Mouse (Mus musculus) stomach, embryonic 14.5 days (tissue): ENCODE measurements around the gene Gpr37l1. TPM values are rescaled to one million over a fixed set of nuclear protein-coding genes. Genes with fewer than 3 reads are reported as not detected.

Experiments
- ATAC-seq: fragments of 200-750 bp; cut with Nextera tagmentation; 2 replicates; pipeline ENCODE4 v1.8.0; 2017; ENCODE audit warnings: low read depth, moderate TSS enrichment; ENCODE audit not compliant: insufficient number of reproducible peaks, insufficient read depth, low FRiP score
- H3K27ac ChIP-seq: fragments of 300-500 bp; sonication (generic); 2 replicates; pipeline ENCODE4 v1.5.1; 2014; ENCODE audit warnings: mild to moderate bottlenecking, low read length, moderate library complexity, mixed read lengths
- H3K27me3 ChIP-seq: fragments of 300-500 bp; sonication (generic); 2 replicates; pipeline ENCODE4 v1.6.1; 2014; ENCODE audit warnings: low read length, control low read depth, mixed read lengths; ENCODE audit not compliant: control insufficient read depth, insufficient read depth
- H3K36me3 ChIP-seq: fragments of 300-500 bp; sonication (generic); 2 replicates; pipeline ENCODE4 v1.6.1; 2014; ENCODE audit warnings: mild to moderate bottlenecking, control low read depth, low read length, moderate library complexity, mixed read lengths; ENCODE audit not compliant: control insufficient read depth, insufficient read depth
- H3K4me1 ChIP-seq: fragments of 300-500 bp; sonication (generic); 2 replicates; pipeline ENCODE4 v1.6.1; 2014; ENCODE audit warnings: low read length, control low read depth, mixed read lengths; ENCODE audit not compliant: control insufficient read depth, insufficient read depth
- H3K4me2 ChIP-seq: fragments of 300-500 bp; sonication (generic); replicated peaks from 2 replicates; pipeline ENCODE4 v1.6.1; 2014; ENCODE audit warnings: low read depth, low read length, control low read depth
- H3K4me3 ChIP-seq: fragments of 300-500 bp; sonication (generic); 2 replicates; pipeline ENCODE4 v1.5.1; 2014; ENCODE audit warnings: low read depth, low read length, control low read depth
- H3K9ac ChIP-seq: fragments of 300-500 bp; sonication (generic); replicated peaks from 2 replicates; pipeline ENCODE4 v1.6.1; 2014; ENCODE audit warnings: low read depth, mild to moderate bottlenecking, control low read depth, low read length, moderate library complexity, mixed read lengths
- H3K9me3 ChIP-seq: fragments of 300-500 bp; sonication (generic); 2 replicates; pipeline ENCODE4 v1.6.1; 2016; ENCODE audit warnings: low read depth, low read length, control low read depth; ENCODE audit not compliant: control insufficient read depth
- WGBS: fragments of 180-500 bp; shearing (Covaris S2); extraction: QIAGEN DNeasy Blood & Tissue Kit; methylation state at CpG from one replicate; pipeline ENCODE4 v1.1.7; 2014; 5-methylcytosine and 5-hydroxymethylcytosine counted together
- polyA plus RNA-seq: library from polyadenylated mRNA; unstranded; fragments of >200 nt; fragmentation: Nextera tagmentation; extraction: Ambion mirVana; gene quantifications from 2 replicates; pipeline ENCODE4 v1.2.1, GENCODE M21; 2014

The Gpr37l1 gene
- polyA plus RNA-seq, 1 experiment from 2014 or later: 0.69 TPM

DNA sequence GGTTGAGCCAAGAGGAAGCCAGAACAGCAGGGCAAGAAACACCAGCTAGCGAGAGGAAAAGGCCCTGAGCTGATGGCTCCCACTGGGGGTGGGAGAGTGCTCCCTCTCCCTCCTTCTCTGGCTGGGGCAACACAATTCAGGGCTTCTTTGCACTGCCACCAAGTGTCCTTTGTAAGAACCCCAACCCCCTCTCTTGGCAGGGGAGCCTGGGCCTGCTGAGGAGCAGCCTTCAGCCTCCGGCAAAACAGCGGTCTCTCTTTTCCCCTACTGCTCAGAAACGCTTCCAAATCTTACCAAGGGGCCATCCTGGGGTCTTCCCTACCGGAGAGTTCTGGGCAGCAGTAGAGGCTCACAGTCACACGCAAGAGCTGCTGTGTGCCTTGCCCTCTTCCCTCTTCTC, 4.8 kb downstream of the Gpr37l1 start:
- Histone ChIP-seq H3K9me3 (no peaks in the 10 kb centered on the region), H3K4me2 (no peak overlapping the region), H3K9ac (no peak overlapping the region), H3K36me3 (no peaks in the 10 kb centered on the region), H3K4me3 (no peak overlapping the region), H3K27me3 (no peaks in the 10 kb centered on the region), H3K4me1 (peaks cover 7% of the 10 kb centered on the region; the same call in 1 of the 2 replicates), H3K27ac (no peak overlapping the region)
- WGBS: 61% methylated on average over 6 of the region's 6 CpGs
- no peak for ATAC-seq

DNA sequence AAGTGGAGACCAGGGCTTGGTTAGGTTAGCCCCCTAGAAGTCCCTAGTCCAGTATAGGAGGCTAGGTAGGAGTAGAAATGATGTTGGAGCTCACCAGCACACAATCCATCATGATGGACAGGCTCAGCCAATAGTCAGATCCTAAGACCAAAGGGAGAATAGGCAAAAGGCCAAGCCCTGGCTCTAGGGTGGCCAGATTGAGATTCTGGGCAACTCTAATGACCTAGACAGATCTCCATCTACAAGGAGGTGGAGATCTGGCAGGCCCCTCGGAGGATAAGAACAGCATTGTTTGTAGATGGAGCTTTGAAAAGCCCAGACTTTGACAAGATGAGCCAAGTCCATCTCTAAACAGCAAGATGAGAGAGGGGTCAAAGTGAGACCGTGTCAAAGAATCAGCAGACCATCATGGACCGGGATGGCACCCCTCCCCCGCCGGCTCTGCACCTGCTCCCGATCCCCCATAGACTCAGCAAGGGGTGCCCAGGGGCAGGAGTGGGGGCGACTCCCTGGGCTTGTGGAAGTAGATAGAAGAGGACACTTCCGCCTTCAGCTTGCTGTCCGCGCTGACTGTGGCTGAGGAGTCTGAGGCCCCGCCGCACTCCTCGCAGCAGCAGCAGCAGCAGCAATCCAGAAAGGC, 7.0 kb downstream of the Gpr37l1 start:
- Histone ChIP-seq H3K4me3 (no peak overlapping the region), H3K9me3 (no peaks in the 10 kb centered on the region), H3K4me1 (peaks cover 7% of the 10 kb centered on the region; the same call in 1 of the 2 replicates), H3K4me2 (no peak overlapping the region), H3K27ac (no peak overlapping the region), H3K36me3 (peaks cover 11% of the 10 kb centered on the region), H3K9ac (no peak overlapping the region), H3K27me3 (no peaks in the 10 kb centered on the region)
- ATAC-seq: no peak
- 79% methylated on average over 13 of the region's 13 CpGs for WGBS

DNA sequence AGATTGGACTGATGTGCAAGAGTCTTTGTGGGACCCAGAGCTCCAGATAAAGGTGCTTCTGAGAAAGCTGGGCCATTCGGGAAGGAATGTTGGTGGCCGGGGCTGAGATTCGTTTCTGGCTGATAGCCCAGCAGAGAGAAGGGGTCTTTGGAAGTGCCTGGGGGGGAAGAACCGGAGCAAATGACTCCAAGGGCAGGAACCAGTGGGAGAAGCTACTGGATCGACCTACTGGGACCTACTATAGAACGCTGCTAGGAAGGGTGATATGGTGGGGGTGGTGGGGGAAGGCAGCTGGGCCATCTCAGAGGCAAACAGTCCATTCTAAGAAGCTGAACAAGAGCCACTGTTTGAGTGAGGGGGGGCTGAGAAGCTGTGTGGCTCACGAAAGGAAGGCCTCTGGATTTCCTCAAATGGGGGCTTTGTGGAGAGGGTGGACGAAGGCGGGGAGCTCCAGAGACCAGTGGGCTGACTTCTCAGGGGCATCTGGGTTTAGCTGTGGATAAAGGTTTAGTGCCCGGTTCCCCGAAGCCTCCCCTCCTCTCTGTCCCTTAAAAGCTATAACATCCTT, 7.8 kb downstream of the Gpr37l1 start:
- 62% methylated on average over 11 of the region's 11 CpGs for WGBS
- Histone ChIP-seq H3K9me3 (no peaks in the 10 kb centered on the region), H3K4me2 (no peak overlapping the region), H3K4me1 (peaks cover 11% of the 10 kb centered on the region), H3K27me3 (no peaks in the 10 kb centered on the region), H3K36me3 (peaks cover 16% of the 10 kb centered on the region), H3K9ac (no peak overlapping the region), H3K4me3 (no peak overlapping the region), H3K27ac (peak overlapping the region; percentile 13; the same call in 1 of the 2 replicates)
- ATAC-seq: no peak

GRCm38 (mm10) chr1:135159074-135159473, 8.4 kb downstream of the Gpr37l1 start:
- H3K4me2 ChIP-seq: no peak overlapping the region
- 56% methylated on average over 7 of the region's 7 CpGs for WGBS
- H3K27me3 ChIP-seq: no peaks in the 10 kb centered on the region
- H3K36me3 ChIP-seq: peaks cover 16% of the 10 kb centered on the region
- peak overlapping the region; percentile 13; the same call in 1 of the 2 replicates for H3K27ac ChIP-seq
- no peak overlapping the region for H3K9ac ChIP-seq
- no peaks in the 10 kb centered on the region for H3K9me3 ChIP-seq
- ATAC-seq: no peak; the same call in 1 of the 2 replicates
- H3K4me1 ChIP-seq: peaks cover 15% of the 10 kb centered on the region
- no peak overlapping the region for H3K4me3 ChIP-seq

GRCm38 (mm10) chr1:135158633-135159032, 8.8 kb downstream of the Gpr37l1 start:
- no peaks in the 10 kb centered on the region for H3K9me3 ChIP-seq
- H3K4me3 ChIP-seq: no peak overlapping the region
- peaks cover 18% of the 10 kb centered on the region for H3K4me1 ChIP-seq
- H3K9ac ChIP-seq: no peak overlapping the region
- ATAC-seq: no peak
- H3K27me3 ChIP-seq: no peaks in the 10 kb centered on the region
- H3K4me2 ChIP-seq: no peak overlapping the region
- WGBS: 67% methylated on average over 5 of the region's 5 CpGs
- H3K27ac ChIP-seq: no peak overlapping the region
- H3K36me3 ChIP-seq: peaks cover 16% of the 10 kb centered on the region

DNA sequence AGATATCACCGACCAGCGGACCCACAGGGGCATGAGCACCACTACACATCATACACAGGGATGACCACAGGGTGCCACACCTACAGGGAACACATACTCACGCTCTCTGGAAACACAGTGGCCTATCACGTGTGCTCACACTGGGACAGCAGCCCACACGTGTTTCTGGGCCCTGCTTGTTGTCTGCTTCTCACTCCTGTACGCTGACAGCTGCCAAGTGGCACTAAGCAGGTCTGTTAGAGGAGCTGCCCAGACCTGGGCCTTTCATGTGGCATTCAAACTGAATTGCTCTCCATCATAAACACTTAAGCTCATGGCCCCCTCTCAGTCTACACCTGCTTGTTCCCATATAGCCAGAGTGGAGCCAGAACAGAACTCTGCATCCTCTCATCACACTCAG, 11.2 kb downstream of the Gpr37l1 start:
- Histone ChIP-seq H3K9me3 (no peaks in the 10 kb centered on the region), H3K27me3 (no peaks in the 10 kb centered on the region), H3K4me3 (no peak overlapping the region), H3K27ac (no peak overlapping the region), H3K4me2 (no peak overlapping the region), H3K36me3 (peaks cover 20% of the 10 kb centered on the region), H3K9ac (no peak overlapping the region), H3K4me1 (peaks cover 20% of the 10 kb centered on the region)
- 90% methylated on average over 6 of the region's 6 CpGs for WGBS
- ATAC-seq: no peak

GRCm38 (mm10) chr1:135154411-135154959, 13.0 kb downstream of the Gpr37l1 start:
- Histone ChIP-seq H3K4me1 (peaks cover 18% of the 10 kb centered on the region), H3K27me3 (no peaks in the 10 kb centered on the region), H3K9ac (no peak overlapping the region; the same call in 1 of the 2 replicates), H3K27ac (peak overlapping the region; percentile 62), H3K4me2 (peak overlapping the region; percentile 42), H3K36me3 (peaks cover 20% of the 10 kb centered on the region), H3K4me3 (peak overlapping the region; percentile 15; the same call in 1 of the 2 replicates), H3K9me3 (no peaks in the 10 kb centered on the region)
- under 1% methylated on average over 14 of the region's 14 CpGs for WGBS
- peak; percentile 72 for ATAC-seq

- Histone ChIP-seq H3K27me3 (no peaks in the 10 kb centered on the region), H3K27ac (peak overlapping the region; percentile 62; the same call in 1 of the 2 replicates), H3K4me3 (peak overlapping the region; percentile 15; the same call in 1 of the 2 replicates), H3K36me3 (peaks cover 20% of the 10 kb centered on the region), H3K4me2 (peak overlapping the region; percentile 42), H3K9me3 (no peaks in the 10 kb centered on the region), H3K9ac (no peak overlapping the region; the same call in 1 of the 2 replicates), H3K4me1 (peaks cover 19% of the 10 kb centered on the region)
- no peak; the same call in 1 of the 2 replicates for ATAC-seq
- 22% methylated on average over 13 of the region's 13 CpGs for WGBS
Measured at GRCm38 (mm10) chr1:135154011-135154410, 13.5 kb downstream of the Gpr37l1 start.
